Mouse (Mus musculus) G1E (cell line): ENCODE results near the gene Grin2d.

Source experiments
- CTCF ChIP-seq: IDR thresholded peaks from 2 replicates; pipeline ENCODE4 v1.5.1; 2012; ENCODE audit warnings: low read depth, low read length, inconsistent platforms, mixed read lengths
- GATA1 ChIP-seq: IDR thresholded peaks from 2 replicates; pipeline ENCODE4 v1.6.1; 2012; ENCODE audit warnings: borderline replicate concordance, low read length, inconsistent platforms, mixed read lengths
- GATA2 ChIP-seq: IDR thresholded peaks from 2 replicates; pipeline ENCODE4 v1.6.1; 2012; ENCODE audit warnings: low read depth, low read length, inconsistent platforms, borderline replicate concordance
- POLR2AphosphoS5 ChIP-seq: IDR thresholded peaks from 2 replicates; pipeline ENCODE4 v1.6.1; 2012; ENCODE audit warnings: low read depth, low read length, inconsistent platforms; ENCODE audit not compliant: insufficient replicate concordance
- TAL1 ChIP-seq: conservative IDR thresholded peaks from 2 replicates; pipeline ENCODE4 v1.6.1; 2012; ENCODE audit warnings: low read depth, low read length, inconsistent platforms, mixed read lengths

DNA sequence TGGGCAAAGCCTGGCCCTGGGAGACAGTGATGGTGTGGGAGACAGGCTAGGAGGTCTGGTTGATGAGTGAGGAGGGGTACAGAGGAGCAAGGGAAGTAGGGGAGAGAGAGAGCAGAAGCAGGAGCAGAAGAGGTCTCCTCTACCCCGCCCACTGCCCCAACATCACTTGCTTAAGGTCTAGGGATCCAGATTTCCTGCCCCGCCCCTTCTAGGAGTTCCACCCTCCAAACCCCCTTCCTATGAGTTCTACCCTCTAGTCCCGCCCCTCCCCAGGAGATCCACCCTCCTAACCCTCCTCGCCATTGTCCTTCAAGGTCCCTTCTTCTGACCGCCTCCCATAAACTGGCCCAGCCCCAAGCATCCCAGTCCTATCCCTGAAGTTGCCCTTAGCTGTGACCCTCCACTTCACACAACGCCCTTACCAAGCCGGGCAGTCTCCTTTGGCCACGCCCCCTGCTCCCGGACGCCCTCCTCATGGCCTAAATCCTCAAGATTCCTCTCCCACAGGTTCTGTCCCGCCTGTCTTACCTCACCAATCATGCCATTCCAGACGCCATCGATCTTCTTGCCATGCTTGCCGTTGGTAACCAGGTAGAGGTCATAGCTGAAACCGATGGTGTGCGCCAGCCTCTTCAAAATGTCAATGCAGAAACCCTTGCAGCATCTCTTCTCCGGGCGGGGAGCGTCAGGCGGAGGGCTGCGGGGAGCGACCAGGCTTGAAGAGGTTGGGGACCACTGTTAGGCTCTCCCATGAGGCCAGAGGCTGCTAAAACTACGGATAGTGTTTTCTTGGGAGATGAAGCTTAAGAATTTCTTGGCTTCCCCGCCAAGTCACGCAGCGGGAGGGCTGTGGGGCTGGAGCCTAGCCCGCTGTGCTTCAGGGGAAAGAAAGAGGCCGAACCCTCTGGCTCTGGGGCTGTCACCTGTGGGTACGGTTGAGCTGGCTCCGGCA is 21.0 kb downstream of the Grin2d start:
- TF ChIP-seq GATA1 (no peak), CTCF (no peak), POLR2AphosphoS5 (no peak), GATA2 (no peak), TAL1 (no peak)
